Mouse (Mus musculus): ENCODE measurements at regions not wholly inside any gene's neighbourhood (a gene's known extent, or its start where the extent isn't known, plus 50 kb on each side); places are given as distances from the start of the nearest gene placed in this dataset.

DNA sequence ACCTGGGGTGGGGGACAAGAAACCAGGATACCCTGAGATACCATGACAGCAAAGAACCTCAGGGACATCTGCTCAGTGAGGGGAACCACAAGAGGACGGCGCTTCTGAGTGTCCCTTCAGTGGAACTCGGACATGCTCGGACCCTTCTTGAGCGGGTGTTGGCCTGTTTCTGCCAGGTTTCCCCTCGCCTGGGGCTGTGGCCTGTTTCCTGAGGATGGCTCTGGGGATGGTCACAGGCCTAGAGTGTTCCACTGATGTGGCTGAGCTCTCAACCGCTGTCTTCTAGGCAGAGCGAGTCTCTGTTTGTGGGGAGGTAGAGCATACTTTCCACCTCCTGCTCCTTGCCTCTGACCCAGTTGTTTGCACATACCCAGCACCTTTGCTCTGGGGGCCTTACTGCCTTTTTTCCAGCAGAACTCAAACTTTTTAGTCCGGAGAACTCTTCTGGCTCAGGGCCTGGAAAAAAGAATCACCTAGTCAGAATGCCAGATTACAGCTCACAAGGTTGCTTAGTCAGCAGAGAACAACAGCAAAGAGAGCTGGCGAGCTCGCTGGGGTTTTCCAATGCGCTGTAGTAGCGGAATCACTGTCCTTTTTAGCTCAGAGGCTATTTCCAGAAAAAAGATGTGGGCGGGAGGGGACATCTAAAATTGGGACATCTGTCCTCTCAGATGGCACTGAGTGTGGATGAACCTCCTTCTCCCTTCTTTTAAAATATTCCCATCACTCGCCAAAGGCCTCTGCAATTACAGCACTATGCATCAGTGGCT is 65.3 kb downstream of the Med10 start:
- 76% methylated on average over 15 of the region's 15 CpGs for WGBS
- Histone ChIP-seq H3K27ac (ENCODE audit: low read length) (no peak overlapping the region), H3K36me3 (ENCODE audit: insufficient read depth, low read length) (no peaks in the 10 kb centered on the region), H3K27me3 (replicated peaks; ENCODE audit: insufficient read depth, low read length) (no peaks in the 10 kb centered on the region), H3K9ac (replicated peaks; ENCODE audit: low read depth) (no peak overlapping the region), H3K9me3 (ENCODE audit: low read length) (no peaks in the 10 kb centered on the region), H3K4me2 (replicated peaks; ENCODE audit: low read depth, low read length) (no peak overlapping the region), H3K4me1 (ENCODE audit: insufficient read depth, low read depth, low read length) (no peaks in the 10 kb centered on the region), H3K4me3 (ENCODE audit: low read depth, low read length) (no peak overlapping the region)
- ATAC-seq = no peak
- TF ChIP-seq CTCF (IDR thresholded peaks at IDR 0.05) = no peak
- TF ChIP-seq EP300 (IDR thresholded peaks at IDR 0.05) = no peak
- DNase-seq (ENCODE audit: low spot score) = no peak

- WGBS = 11% methylated on average over 5 of the region's 5 CpGs
- H3K27me3 ChIP-seq (replicated peaks; ENCODE audit: insufficient read depth, low read length) = no peaks in the 10 kb centered on the region
- H3K9me3 ChIP-seq (ENCODE audit: low read length) = no peaks in the 10 kb centered on the region
- no peaks in the 10 kb centered on the region for H3K36me3 ChIP-seq (ENCODE audit: insufficient read depth, low read length)
- H3K4me2 ChIP-seq (replicated peaks; ENCODE audit: low read depth, low read length) = no peak overlapping the region
- H3K4me3 ChIP-seq (ENCODE audit: low read depth, low read length) = no peak overlapping the region
- DNase-seq (ENCODE audit: low spot score) (no peak), ATAC-seq (no peak)
- H3K4me1 ChIP-seq (ENCODE audit: insufficient read depth, low read depth, low read length) = no peaks in the 10 kb centered on the region
- no peak overlapping the region for H3K27ac ChIP-seq (ENCODE audit: low read length)
- no peak for TF ChIP-seq CTCF (IDR thresholded peaks at IDR 0.05)
- H3K9ac ChIP-seq (replicated peaks; ENCODE audit: low read depth) = no peak overlapping the region
These were observed 94.3 kb downstream of the Med10 start for GRCm38 (mm10) chr13:69896536-69896935.

- ATAC-seq (no peak), DNase-seq (ENCODE audit: low spot score) (no peak)
- no peak overlapping the region for H3K4me3 ChIP-seq (ENCODE audit: low read depth, low read length)
- H3K4me1 ChIP-seq (ENCODE audit: insufficient read depth, low read depth, low read length) = no peaks in the 10 kb centered on the region
- H3K27me3 ChIP-seq (replicated peaks; ENCODE audit: insufficient read depth, low read length) = no peaks in the 10 kb centered on the region
- TF ChIP-seq CTCF (IDR thresholded peaks at IDR 0.05) = no peak
- no peak for TF ChIP-seq EP300 (IDR thresholded peaks at IDR 0.05)
- no peak overlapping the region for H3K27ac ChIP-seq (ENCODE audit: low read length)
- H3K4me2 ChIP-seq (replicated peaks; ENCODE audit: low read depth, low read length) = no peak overlapping the region
- no peak overlapping the region for H3K9ac ChIP-seq (replicated peaks; ENCODE audit: low read depth)
- H3K36me3 ChIP-seq (ENCODE audit: insufficient read depth, low read length) = no peaks in the 10 kb centered on the region
- no peaks in the 10 kb centered on the region for H3K9me3 ChIP-seq (ENCODE audit: low read length)
These were observed 98.9 kb downstream of the Med10 start for GRCm38 (mm10) chr13:69901139-69901538.

DNA sequence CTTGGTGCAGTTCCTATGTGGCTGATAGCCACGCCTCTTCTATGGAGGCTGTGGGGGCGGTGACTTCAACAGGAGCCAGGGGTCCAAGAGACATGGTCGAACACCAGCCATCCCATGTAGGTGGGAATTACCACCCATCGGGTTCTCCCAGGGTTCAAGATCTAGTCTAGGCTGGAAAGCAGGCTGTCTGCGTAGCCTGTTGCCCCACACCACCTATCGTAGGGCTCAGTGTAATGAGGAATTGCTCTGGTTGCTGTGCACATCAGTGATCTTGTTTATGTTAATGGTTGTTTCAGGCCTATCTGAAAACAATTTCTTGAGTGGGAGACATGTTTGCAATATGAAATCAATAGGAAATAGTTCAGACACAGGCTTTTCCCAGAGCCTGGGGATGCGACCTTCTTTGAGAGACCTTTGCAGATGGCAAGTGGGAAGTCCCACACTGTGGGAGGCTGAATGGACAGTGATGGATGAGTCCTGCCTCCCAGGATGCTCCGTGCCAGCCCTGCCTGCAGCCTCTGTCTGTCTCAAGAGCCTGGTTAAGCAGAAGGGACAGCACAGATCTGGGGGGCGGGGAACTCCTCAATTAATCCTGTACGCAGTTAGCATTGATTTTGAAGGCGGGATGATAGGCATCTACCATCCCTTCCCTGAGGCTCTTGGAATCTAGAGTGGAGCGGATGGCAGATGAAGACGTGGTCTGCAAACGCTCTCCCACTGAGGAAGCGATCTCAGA is 104.8 kb downstream of the Med10 start:
- ATAC-seq = no peak

DNA sequence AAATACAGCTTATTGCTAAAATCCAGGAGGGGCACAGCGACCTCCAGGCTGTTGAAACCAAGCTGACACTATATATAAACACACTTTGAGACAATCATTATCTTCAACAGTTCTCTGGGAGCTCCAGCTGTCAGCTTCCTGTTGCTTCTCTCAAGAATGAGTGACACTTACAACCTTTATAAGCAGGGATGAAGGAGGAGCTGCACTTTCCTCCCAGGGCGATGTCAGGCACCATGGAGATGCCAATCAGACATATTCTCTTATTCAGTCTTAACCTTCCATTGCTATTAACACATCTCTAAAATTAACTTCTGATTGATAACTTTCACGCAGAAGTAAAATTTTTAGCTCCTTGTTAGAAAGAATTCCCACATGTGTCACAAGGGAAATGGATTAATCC is 113.6 kb downstream of the Med10 start:
- Histone ChIP-seq H3K4me1 (ENCODE audit: insufficient read depth, low read depth, low read length) (no peaks in the 10 kb centered on the region), H3K27ac (ENCODE audit: low read length) (no peak overlapping the region), H3K36me3 (ENCODE audit: insufficient read depth, low read length) (no peaks in the 10 kb centered on the region), H3K4me3 (ENCODE audit: low read depth, low read length) (no peak overlapping the region), H3K9ac (replicated peaks; ENCODE audit: low read depth) (no peak overlapping the region), H3K9me3 (ENCODE audit: low read length) (no peaks in the 10 kb centered on the region), H3K27me3 (replicated peaks; ENCODE audit: insufficient read depth, low read length) (no peaks in the 10 kb centered on the region), H3K4me2 (replicated peaks; ENCODE audit: low read depth, low read length) (no peak overlapping the region)
- DNase-seq (ENCODE audit: low spot score) (no peak), ATAC-seq (no peak)
- 49% methylated on average over 3 of the region's 3 CpGs for WGBS
- TF ChIP-seq CTCF (IDR thresholded peaks at IDR 0.05) (no peak), EP300 (IDR thresholded peaks at IDR 0.05) (no peak)

More for the DNA sequence above, 104.8 kb downstream of the Med10 start:
- 52% methylated on average over 15 of the region's 15 CpGs for WGBS
- H3K9me3 ChIP-seq (ENCODE audit: low read length) = no peaks in the 10 kb centered on the region
- no peak overlapping the region for H3K4me2 ChIP-seq (replicated peaks; ENCODE audit: low read depth, low read length)
- no peaks in the 10 kb centered on the region for H3K4me1 ChIP-seq (ENCODE audit: insufficient read depth, low read depth, low read length)
- H3K27ac ChIP-seq (ENCODE audit: low read length) = no peak overlapping the region
- no peaks in the 10 kb centered on the region for H3K36me3 ChIP-seq (ENCODE audit: insufficient read depth, low read length)
- no peak overlapping the region for H3K4me3 ChIP-seq (ENCODE audit: low read depth, low read length)
- no peak for DNase-seq (ENCODE audit: low spot score)
- no peak for TF ChIP-seq CTCF (IDR thresholded peaks at IDR 0.05)
- TF ChIP-seq EP300 (IDR thresholded peaks at IDR 0.05) = no peak
- no peak overlapping the region for H3K9ac ChIP-seq (replicated peaks; ENCODE audit: low read depth)
- no peaks in the 10 kb centered on the region for H3K27me3 ChIP-seq (replicated peaks; ENCODE audit: insufficient read depth, low read length)

DNA sequence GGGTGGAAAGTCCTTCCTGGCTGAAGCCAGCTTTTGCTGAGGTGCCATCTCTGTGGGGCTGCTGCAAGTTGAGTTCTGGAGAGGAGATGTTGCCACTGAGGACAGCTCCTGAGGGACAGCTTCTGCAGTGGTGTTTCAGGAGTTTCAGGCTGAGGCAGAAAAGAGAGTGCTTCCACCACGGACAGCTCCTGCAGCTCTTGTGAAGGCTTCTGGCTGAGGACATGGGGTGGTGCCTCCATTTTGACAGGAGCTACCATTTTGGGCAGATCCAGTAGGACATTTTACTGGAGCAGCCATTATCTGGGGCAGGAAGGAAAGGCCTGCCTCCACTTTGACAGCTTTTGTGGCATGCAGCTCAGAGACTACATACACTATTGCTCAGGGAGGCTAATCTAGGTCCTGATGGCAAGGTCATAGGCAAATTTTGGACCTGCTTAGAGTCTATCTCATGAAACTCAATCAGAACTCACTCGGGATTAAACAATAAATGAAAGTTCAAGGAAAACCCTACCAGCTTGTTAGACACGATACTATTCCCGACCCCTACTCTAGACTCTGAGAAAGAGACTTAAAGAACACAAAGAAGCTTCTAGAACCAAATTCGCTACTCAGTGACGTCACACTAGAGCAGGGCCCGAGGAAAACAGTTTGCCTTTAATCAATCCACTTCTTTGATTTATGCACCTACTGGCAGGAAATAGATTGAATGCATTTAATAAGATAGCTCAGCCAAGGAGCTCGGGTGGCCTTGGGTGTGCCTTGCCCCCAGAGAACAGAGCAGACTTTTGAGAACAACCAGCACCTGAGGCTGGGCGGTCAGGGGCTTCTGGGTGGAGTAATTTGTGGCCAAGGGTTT is 130.7 kb downstream of the Med10 start:
- Histone ChIP-seq H3K4me1 (ENCODE audit: insufficient read depth, low read depth, low read length) (no peaks in the 10 kb centered on the region), H3K36me3 (ENCODE audit: insufficient read depth, low read length) (no peaks in the 10 kb centered on the region), H3K9ac (replicated peaks; ENCODE audit: low read depth) (no peak overlapping the region), H3K9me3 (ENCODE audit: low read length) (no peaks in the 10 kb centered on the region), H3K4me2 (replicated peaks; ENCODE audit: low read depth, low read length) (no peak overlapping the region), H3K27ac (ENCODE audit: low read length) (no peak overlapping the region), H3K4me3 (ENCODE audit: low read depth, low read length) (no peak overlapping the region), H3K27me3 (replicated peaks; ENCODE audit: insufficient read depth, low read length) (no peaks in the 10 kb centered on the region)
- no peak for TF ChIP-seq EP300 (IDR thresholded peaks at IDR 0.05)
- 70% methylated on average over 9 of the region's 9 CpGs for WGBS
- no peak for DNase-seq (ENCODE audit: low spot score)
- no peak for ATAC-seq

All from lung, postnatal 0 days (tissue).